Mouse (Mus musculus): ENCODE results near the gene Ugt1a6b.
A peak's percentile ranks its signal among the peaks of the same experiment; 100 is the strongest.
"Not testable (repeated sequence)": the region's sequence is repeated elsewhere in the genome, so short reads cannot be mapped to it uniquely, and the experiment has no call there.

The Ugt1a6b gene

DNA sequence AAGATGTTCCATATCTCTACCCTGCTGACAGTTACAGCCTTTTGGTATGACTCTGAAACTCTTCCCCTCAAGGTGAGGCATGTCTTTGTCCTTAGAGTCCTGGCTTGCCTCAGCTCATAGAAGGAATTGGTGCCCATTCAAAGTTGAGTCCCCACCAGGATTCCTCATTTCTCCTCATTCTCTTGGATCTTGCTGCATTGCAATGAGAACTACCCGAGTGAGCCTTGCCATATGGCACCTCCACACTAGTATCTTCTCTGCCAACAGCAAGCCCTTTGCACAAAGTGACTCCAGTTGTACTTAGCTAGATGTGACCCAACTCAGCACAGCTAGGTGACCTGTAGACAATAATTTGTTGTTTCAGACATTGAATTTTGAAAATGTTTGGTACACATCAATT, 120.5 kb downstream of the Ugt1a6b start:
- DNase-seq (ENCODE audit: low spot score in 2 of 2), result no peak

DNA sequence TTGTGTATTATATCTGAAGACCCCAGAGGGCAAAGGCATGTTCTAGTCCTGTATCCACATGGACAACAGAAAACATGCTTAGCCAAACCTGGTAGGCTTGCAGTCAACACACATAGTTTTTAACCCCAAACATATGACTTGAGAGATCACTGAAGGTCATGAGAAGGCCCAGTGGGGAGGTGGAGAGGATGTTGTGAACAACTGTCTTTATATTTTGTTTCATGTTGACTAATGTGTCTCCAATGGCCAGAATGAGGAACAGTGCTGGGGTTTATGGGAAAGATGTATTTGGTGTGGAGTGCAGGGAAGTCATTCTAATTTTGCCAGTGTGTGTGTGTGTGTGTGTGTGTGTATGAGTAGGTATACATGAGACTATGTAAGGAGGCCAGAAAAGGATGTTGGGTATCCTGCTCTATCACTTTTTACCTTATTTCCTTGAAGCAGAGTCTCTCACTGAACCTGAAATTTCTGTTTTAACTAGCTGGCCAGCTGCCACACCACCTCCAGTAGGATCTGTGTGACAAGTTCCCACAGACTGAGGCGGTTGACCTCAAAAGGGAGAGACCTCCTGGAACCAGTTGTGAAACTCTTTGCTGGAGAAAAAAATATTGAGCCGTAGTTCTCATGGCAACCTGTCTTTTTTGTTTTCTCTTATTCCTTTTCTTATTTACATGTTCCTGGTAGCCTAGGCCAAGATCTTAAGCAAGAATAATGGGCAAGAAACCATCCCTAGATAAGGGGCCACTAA, 121.2 kb downstream of the Ugt1a6b start:
- DNase-seq (ENCODE audit: low spot score in 2 of 2), result no peak

DNA sequence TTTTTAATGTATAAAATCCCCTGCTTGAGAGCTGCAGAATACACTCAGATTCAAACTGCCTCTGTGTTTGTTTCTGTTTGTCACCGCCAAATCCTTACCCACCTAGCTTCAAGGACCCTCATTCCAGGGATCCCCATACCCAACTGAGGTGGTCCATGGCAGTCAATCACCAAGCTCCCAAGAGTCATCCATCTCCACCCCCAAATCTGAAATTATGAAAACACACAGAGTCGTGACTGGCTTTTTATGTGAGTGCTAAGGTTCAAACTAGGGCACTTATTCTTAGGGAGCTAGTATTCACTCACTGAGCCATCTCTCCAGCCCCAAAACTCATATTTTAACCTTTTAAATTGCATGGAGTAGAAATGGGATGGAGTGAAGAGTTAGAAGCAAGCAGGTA, 122.2 kb downstream of the Ugt1a6b start:
- DNase-seq (ENCODE audit: low spot score in 2 of 2), result not testable (repeated sequence)

DNA sequence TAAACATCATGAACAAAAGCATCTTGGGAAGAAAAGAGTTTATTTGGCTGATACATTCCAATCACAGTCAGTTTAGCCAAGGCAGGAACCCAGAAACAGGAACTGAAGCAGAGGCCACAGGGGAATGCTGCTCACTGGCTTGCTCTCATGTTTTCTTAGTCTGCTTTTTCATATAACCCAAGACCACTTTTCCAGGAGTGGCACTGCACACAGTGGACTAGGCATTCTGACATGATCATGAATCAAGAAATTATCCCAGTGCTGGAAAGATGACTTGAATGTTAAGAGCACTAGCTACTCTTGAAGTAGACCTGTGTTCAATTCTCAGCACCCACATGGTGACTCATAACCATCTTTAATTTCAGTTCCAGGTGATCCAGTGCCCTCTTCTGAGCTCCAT, 122.7 kb downstream of the Ugt1a6b start:
- DNase-seq (ENCODE audit: low spot score in 2 of 2), result peak in 1 of 2 experiments; percentile 1

DNA sequence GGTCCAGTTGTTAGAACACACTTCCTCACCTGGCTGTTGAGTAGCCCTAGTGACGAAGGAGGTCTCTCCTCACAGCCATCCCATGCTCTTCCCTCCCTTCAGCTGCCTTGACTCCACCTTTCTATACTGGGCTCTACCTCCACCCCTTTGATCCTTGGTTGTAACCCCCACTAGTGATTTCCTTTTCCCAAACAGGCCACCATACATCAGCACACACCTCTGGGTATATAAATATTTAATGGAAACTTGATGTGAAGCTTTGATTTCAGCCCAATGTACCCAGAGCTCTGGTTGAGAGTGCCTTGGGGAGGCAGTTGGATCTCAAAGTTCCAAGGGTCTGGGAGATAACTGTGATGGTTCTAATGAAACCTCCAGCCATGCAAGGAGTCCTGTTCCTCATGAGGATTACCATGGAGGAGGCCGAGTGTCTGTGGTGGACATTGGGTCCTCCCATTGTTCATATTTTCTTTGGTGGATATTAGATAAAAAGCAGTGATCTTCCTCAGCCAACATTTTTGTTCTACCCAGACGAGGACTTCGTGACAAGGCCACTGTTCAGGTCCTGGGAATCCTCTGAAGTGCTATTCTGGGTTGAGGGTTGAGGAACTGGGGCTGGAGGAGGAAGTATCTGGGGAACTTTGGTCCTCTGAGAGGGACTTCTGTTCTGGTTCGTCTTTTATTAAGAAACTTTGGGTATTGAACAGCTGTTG, 123.8 kb downstream of the Ugt1a6b start, which contains the start of gene Mroh2a:
TSS of gene Mroh2a (plus strand) at position 317 of the 710 bp plus-strand sequence.
- peak; percentile 0 to 19 for DNase-seq (ENCODE audit: low spot score in 2 of 2)

DNA sequence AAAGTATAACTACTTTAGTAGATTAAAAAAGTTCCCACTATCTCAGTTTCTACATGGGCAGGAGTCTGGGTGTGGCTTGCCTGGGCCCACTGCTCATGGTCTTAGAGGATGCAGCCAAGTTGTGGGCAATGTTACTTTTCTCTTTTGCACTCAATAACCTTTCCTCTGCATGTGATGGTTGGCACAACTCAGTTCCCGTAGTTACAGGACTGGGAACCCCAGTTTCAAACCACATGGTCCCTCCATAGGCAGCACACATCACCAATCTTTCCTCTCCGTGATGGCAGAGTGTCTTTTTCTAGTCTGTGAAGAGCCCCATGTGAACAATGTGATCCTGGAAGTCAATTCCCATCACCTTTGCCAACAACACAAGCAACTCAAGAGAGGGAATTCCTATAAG, 124.4 kb downstream of the Ugt1a6b start:
- peak in 1 of 2 experiments; percentile 18 for DNase-seq (ENCODE audit: low spot score in 2 of 2)

DNA sequence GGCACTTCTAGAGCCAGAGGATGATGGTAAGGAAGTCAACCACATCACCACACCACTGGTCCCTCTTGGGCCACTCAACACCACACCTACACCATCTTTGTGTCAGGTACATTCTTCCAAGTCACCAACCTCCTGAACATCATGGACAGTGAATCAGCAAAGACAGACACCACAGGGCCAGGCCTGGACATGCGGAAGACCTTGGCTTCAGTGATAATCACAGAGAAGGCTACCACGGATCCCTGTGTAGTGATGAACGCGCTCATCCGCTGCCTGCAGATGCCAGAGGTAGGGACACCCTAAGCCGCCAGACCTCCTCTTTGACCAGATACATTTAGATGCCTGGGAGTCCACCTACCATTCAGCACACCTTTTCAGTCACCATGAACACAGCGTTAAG, 125.1 kb downstream of the Ugt1a6b start:
- DNase-seq (ENCODE audit: low spot score in 2 of 2), result peak in 1 of 2 experiments; percentile 37

DNA sequence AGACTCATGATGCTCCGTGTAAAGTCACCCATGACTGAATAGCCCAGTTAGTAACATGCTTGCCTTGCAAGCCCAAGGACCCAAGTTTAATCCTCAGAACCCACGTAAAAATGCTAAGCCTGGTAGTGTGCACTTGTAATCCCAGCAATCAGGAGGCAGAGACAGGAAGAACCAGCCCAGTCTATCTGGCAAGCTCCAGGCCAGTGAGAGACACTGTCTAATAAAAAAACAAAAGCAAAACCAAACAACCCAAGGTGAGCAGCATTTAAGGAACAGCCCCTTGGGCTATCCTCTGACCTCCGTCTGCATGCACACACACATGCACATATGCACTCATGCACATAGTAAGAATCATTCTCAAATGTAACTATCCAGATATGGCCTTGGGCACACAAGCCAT, 126.5 kb downstream of the Ugt1a6b start:
- peak in 1 of 2 experiments; percentile 24 for DNase-seq (ENCODE audit: low spot score in 2 of 2)

DNA sequence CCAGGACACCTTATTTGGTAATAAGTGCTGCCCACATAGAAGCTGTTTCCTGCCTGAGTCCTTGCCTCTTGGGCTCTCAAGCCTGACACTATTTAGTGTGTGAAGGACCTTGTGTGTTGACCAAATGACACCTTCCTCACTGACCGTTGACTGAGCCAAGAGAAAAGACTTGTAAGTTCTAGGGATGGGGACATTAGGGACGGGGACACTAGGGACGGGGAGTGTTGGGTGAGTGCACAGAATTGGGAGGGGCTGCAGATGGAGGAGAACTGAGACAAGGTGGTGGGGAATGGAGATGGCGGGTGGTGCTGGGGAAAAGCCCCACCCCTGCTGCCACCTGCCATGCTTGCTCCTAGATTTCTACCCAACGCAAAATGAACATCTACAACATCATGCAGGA, 126.9 kb downstream of the Ugt1a6b start:
- DNase-seq (ENCODE audit: low spot score in 2 of 2), result peak in 1 of 2 experiments; percentile 24

- DNase-seq (ENCODE audit: low spot score in 2 of 2), result peak in 1 of 2 experiments; percentile 30
Measured at GRCm38 (mm10) chr1:88230421-88230820, 127.4 kb downstream of the Ugt1a6b start.

DNA sequence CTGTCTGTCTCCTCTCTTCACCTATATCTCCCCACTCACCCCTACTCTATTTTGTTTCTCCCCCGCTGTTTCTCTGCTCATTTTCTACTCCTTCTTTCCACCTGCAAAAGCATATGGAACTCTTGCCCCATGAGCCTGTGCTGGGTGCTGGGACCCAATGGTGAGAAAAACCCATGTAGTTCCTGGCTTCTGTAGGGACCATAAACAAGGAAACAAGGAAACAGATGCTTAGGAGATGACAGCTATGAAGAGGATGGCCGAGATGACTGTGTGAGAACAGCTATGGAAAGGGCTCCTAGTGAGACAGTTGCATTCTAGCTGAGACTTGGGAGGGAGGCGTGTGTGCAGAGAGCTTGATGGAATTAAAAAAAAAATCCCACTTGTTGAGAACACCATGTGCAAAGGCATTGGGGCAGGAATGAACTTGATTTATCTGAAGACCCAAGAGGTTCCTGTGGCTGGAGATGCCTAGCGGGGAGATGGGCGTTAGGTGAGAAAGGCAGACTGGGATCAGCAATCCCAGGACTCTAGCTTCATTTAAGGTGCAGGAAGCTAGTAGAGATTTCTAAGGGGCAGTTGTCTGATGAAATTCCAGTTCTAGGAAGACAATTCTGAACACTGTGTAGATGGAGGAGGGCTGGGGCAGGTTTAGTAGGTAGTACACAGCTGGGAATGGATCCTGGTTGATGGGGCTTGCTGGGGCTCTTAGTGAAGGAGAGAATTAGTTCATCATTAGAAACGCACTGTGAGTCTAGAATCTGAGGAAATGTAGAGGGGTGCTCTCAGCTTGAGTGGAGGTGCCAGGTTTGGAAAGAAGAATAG, 128.1 kb downstream of the Ugt1a6b start:
- DNase-seq (ENCODE audit: low spot score in 2 of 2), result peak in 1 of 2 experiments; percentile 23

DNA sequence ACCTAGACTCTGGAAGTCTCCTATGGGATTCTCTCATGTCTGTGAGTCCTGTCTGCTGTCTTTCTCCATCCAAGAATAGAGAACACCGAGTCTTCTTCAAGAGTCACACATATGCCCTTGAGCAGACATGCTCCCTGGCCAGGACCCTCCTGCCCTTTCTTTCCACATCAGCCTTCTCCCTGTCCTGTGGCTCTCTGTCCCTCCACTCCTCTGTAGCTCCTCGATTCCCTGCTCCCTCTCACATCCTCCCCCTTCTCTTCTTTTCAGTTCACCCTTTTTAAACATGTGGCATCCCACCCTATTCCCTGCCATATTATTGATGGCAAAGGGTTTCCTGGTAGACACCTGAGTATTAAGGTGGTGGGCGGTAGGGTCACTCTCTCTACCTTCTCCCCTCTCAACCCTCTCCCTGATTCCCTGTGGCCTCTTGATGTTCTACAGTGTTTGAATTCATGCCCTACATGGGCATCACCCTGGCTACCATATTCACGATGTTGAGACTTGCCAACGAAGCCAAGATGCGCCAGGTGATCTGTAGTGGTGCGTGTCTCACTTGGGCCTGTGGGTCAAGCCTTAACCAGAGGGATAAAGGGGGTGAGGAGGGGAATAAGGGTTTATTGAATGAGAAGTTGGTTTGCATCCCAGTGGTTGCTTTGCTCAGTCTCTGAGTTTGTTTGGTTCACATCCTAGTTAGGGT, 128.9 kb downstream of the Ugt1a6b start:
- peak in 1 of 2 experiments; percentile 28 for DNase-seq (ENCODE audit: low spot score in 2 of 2)

DNA sequence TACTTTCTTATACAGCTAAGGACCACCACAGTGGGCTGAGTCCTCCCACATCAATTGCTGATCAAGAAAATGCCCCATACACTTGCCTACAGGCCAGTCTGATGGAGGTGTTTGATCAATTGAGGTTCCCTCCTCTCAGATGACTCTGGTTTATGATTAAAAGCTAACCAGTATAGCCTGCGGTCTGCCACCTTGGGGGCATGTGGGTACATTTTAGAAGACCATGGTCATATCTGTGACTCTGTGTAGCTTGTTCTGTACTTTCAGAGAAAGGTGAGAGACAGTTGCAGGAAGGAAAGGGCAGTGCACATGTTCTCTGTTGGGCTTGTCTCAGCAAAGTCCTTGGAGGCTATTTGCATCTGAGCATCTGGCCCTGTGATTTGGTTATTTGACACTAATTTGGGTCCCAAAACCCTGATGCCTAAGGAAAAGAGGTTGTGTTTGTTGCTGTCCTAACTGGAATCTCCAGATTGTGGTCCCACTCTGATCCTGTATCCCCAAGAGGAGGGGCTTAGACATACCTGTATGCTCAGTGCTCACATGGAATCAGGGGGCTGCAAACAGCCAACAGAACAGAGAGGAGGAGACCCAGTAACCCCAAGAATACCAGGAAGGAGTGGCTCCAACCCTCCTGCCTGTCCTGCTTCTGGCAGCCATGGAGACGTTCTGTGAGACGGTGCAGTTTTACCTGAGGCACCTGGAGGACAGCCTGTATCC, 129.8 kb downstream of the Ugt1a6b start:
- DNase-seq (ENCODE audit: low spot score in 2 of 2), result peak in 1 of 2 experiments; percentile 32

DNA sequence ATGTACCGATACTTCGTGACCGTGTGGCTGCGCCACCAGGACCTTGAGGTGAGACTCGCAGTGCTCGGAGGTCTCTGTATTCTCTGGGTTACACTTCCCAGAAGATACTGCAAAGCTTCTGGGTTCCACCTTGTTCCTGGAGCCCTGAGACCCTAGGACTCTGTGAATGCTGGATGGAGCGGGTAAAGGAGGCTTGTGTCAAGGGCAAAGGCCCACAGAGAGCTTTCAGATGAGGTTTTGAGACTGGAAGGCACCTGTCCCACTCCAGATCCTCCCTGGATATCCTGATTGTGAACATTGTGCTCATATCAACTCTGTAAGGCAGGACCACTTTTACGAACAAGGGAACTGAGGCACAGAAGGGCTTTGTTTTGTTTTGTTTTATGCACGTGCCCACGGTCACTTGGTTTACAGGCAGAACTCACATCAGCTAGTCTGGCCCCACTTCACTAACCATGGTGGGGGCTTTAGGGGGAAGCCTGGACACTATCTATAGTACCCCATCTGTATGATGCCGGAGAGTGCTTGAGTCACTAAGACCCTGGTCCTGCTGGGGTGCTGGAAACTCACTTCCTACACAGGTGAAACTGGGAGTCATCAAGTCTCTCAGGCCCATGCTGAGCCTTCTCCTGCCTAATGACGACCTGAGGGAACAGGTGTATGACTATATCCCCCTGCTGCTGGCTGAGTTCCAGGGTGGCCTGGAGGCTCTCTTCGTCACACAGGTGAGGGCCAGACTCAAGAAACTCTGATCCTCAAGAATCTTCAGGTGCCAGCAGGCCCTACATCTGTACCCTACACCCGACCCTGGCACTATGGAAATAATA, 130.6 kb downstream of the Ugt1a6b start:
- peak in 1 of 2 experiments; percentile 36 for DNase-seq (ENCODE audit: low spot score in 2 of 2)

DNA sequence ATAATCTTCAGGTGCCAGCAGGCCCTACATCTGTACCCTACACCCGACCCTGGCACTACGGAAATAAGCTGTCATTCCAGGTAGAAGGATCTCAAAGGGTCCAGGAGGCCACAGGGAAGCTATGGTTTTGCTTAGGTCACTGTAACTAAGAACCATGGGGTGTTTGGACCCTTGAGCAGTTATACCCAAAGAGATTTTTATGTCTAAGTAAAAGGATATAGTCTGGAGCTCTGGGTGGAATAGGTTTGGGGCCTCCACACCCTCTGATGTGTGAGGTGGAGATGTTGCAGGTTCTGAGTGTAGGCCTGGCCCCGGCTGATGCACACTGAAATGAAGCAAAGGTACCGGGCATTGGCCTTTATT, 131.2 kb downstream of the Ugt1a6b start:
- no peak for DNase-seq (ENCODE audit: low spot score in 2 of 2)

DNA sequence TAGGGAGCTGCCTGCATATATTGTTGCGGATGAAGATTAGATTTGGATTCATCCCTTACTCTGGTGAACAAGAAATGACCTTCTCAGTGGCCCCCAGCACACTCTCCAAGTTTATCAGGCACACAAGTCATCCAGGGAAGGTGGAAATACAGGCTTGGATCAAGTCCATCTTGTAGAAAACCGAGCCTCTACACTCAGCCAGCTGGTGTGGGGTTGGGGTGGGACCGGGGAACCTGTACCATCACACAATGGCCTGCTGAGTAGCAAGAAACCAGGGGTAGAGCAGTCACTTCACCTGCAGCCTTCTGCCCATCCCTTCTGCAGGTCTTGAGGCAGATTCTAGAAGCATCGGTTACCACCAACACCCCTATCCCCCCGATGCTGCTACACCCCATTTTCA, 131.6 kb downstream of the Ugt1a6b start:
- DNase-seq (ENCODE audit: low spot score in 2 of 2), result no peak

DNA sequence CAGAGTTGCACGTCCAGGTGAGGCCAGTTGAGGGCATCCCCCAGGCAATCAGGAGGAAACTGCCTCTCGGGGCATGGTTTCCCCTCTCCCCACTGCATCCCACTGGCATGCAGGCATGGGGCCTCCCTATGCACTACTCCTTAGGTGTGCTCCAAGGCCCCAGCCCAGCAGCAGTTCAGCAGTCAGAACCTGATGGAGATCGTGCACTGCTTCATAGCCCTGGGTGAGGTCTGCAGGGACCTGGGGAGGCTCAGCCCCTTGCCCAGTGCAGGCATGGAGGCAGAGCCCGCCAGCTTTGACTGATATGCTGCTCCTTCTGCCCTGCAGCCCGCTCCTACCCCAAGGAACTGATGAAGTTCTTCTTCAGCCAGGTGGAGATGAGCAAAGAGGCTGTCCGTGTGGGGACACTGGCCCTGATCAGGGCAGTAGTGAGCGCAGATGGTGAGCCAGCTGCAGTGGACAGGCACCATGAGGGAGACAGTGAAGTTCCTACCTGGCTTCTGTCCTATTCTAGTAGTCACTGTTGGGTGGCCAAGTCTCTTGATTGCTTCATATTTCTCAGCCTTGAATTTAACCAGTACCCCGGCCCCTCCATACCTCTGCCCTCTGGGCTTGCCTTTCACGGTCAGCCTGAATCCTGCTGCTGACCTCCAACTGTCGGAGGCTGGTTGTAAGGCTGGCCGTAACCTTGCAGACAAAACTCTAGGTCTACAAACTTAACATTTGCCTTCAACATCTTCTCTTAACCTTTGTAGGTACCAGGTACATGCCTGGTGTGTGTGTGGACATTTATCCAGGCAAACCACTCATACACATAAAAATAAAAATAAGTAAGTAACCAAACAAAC, 132.2 kb downstream of the Ugt1a6b start:
- DNase-seq (ENCODE audit: low spot score in 2 of 2), result peak in 1 of 2 experiments; percentile 42

- no peak for DNase-seq (ENCODE audit: low spot score in 2 of 2)
Measured at GRCm38 (mm10) chr1:88235894-88236415, 132.9 kb downstream of the Ugt1a6b start.

- no peak for DNase-seq (ENCODE audit: low spot score in 2 of 2)
Measured at GRCm38 (mm10) chr1:88237311-88237710, 134.3 kb downstream of the Ugt1a6b start.
